Mouse (Mus musculus): ENCODE results near the gene Atp5h.

Atp5h gene

DNA sequence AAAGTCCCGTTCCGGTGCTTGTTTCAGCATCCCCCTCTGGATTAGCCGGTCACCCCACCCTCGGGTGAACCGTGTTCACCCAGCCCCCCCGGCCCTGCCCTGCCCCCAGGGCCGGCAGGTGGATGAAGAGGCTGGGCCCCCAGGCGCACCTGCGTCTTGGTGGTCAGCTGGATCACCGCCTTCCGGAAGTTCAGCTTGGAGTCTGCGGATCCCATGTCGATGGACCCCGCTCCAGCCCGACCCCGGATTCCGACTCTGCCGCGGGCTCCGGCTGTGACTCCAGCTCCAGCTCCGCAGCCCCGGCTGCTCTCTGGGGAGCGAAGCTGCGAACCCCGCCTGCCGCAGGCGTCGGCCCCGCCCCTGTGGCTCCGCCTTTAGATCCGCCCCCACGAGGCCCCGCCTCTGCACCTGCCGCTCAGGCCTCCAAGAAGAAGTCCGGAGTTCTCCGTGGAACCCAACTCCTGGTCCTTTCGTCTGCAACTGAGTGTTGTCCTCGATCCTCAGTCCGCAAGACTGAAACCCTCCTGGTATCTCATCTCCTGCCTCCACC is 52.3 kb downstream of the Atp5h start, which contains the start of gene Hid1:
Gene Hid1 (minus strand): TSS at position 362 of the 550 bp plus-strand sequence.
- DNase-seq (ENCODE audit: extremely low spot score, low spot score): peak; percentile 66

DNA sequence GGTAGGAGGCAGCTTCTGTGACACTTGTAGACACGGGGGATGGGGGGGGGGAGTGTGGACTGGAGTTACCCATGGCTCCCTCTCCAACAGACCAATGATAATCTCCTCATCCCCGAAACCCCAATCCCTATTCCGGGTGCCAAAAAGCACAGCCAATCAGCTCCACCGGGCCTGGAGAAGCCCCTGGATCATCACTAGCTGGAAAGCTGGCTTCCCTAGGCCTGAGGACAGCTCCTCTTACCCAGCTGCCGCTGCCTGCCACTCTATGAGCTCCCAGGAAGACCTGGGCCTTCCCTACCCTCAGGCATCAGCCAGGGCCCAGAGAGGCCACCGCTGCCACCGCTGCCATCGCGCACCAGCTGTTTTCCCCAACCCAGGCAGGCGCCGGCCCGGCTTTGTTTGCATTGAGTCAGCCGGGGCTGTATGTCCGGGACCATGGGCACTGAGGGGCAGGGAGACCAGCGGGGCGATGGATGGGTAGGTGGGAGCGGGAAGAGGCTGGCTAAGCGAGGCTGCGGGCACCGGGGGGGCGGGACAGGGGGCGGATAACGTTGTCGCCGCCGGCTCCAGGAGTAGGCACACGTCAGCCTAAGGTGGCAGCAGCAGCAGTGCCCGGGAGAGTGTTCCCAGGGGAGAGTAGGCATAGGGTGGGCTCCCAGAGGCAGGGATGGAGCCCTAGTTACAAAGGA is 52.9 kb downstream of the Atp5h start:
- peak; percentile 37 for DNase-seq (ENCODE audit: extremely low spot score, low spot score)

DNA sequence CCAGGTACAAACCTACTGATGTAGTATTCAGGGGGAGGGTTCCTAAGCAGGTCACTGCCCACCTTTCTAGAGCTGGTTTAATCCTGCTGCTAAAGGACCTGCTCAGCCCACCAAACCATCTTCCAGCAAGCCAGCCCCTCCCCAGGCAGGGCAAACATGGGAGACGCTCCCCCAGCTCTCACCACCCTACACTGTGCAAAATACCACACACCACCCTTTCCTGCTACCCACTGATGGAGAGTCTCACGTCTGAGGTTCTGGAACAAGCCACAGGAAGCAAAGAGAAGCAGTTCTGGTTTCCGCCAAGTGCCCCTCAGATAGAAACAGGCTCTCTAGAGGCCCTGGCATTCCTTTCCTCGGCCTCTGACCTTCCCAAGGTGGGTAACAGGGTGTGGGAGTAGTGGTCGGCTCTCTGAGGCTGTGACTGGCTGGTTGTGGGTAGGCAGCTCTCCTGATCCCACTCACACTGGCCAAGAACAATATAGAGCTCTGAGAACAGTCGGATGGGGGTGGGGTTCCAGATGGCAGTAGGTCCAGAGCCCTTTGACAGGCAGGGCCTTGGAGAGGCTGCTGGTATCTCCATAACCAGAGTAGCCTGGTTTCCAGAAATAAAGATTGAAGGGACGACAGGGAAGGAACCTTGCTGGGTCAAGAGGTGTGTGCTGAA is 53.6 kb downstream of the Atp5h start:
- no peak for DNase-seq (ENCODE audit: extremely low spot score, low spot score)
